Mouse (Mus musculus): ENCODE measurements around the gene Trap1. TPM values are rescaled to one million over a fixed set of nuclear protein-coding genes. Genes with fewer than 3 reads are reported as not detected.
"Not testable (repeated sequence)": the region's sequence is repeated elsewhere in the genome, so short reads cannot be mapped to it uniquely, and the experiment has no call there.

The Trap1 gene
- total RNA-seq (2022), result 10 to 100 TPM; 69.8 to 76.9 (median 73.8) TPM

- peak; percentile 89 to 97 for DNase-seq (ENCODE audit: low spot score in 2 of 2)
Measured at GRCm38 (mm10) chr16:4077384-4078061, at the start of gene Trap1. Gene Trap1, minus strand, starts transcription at chr16:4077827.

- DNase-seq (ENCODE audit: low spot score in 2 of 2), result no peak
Measured at GRCm38 (mm10) chr16:4117072-4117471, 39.4 kb upstream of the Trap1 start.

GRCm38 (mm10) chr16:4100374-4100773 lies 22.7 kb upstream of the Trap1 start:
- DNase-seq (ENCODE audit: low spot score in 2 of 2), result no peak

GRCm38 (mm10) chr16:4097521-4097920 lies 19.9 kb upstream of the Trap1 start:
- no peak for DNase-seq (ENCODE audit: low spot score in 2 of 2)

- no peak for DNase-seq (ENCODE audit: low spot score in 2 of 2)
Measured at GRCm38 (mm10) chr16:4096898-4097297, 19.3 kb upstream of the Trap1 start.

- DNase-seq (ENCODE audit: low spot score in 2 of 2), result no peak
Measured at GRCm38 (mm10) chr16:4096141-4096540, 18.5 kb upstream of the Trap1 start.

GRCm38 (mm10) chr16:4087214-4087913 lies 9.7 kb upstream of the Trap1 start:
- no peak for DNase-seq (ENCODE audit: low spot score in 2 of 2)

GRCm38 (mm10) chr16:4085851-4086387 lies 8.3 kb upstream of the Trap1 start:
- no peak for DNase-seq (ENCODE audit: low spot score in 2 of 2)

GRCm38 (mm10) chr16:4085051-4085450 lies 7.4 kb upstream of the Trap1 start:
- DNase-seq (ENCODE audit: low spot score in 2 of 2), result no peak

GRCm38 (mm10) chr16:4080419-4080818 lies 2.8 kb upstream of the Trap1 start:
- not testable (repeated sequence) for DNase-seq (ENCODE audit: low spot score in 2 of 2)

- DNase-seq (ENCODE audit: low spot score in 2 of 2), result no peak
Measured at GRCm38 (mm10) chr16:4079656-4080055, 2.0 kb upstream of the Trap1 start.

- DNase-seq (ENCODE audit: low spot score in 2 of 2), result not testable (repeated sequence)
Measured at GRCm38 (mm10) chr16:4078302-4078701, 675 bp upstream of the Trap1 start.

- no peak for DNase-seq (ENCODE audit: low spot score in 2 of 2)
Measured at GRCm38 (mm10) chr16:4074836-4075235, 2.8 kb downstream of the Trap1 start.

GRCm38 (mm10) chr16:4074297-4074696 lies 3.3 kb downstream of the Trap1 start:
- no peak for DNase-seq (ENCODE audit: low spot score in 2 of 2)

- DNase-seq (ENCODE audit: low spot score in 2 of 2), result no peak
Measured at GRCm38 (mm10) chr16:4068588-4068987, 9.0 kb downstream of the Trap1 start.

GRCm38 (mm10) chr16:4064945-4065344 lies 12.7 kb downstream of the Trap1 start:
- DNase-seq (ENCODE audit: low spot score in 2 of 2), result no peak

- DNase-seq (ENCODE audit: low spot score in 2 of 2), result no peak
Measured at GRCm38 (mm10) chr16:4053811-4054210, 23.8 kb downstream of the Trap1 start.

GRCm38 (mm10) chr16:4052601-4053000 lies 25.0 kb downstream of the Trap1 start:
- no peak for DNase-seq (ENCODE audit: low spot score in 2 of 2)

GRCm38 (mm10) chr16:4045524-4045923 lies 32.1 kb downstream of the Trap1 start:
- no peak for DNase-seq (ENCODE audit: low spot score in 2 of 2)

- DNase-seq (ENCODE audit: low spot score in 2 of 2), result no peak
Measured at GRCm38 (mm10) chr16:4044093-4044492, 33.5 kb downstream of the Trap1 start.

GRCm38 (mm10) chr16:4041646-4042045 lies 36.0 kb downstream of the Trap1 start:
- DNase-seq (ENCODE audit: low spot score in 2 of 2), result no peak

- DNase-seq (ENCODE audit: low spot score in 2 of 2), result no peak
Measured at GRCm38 (mm10) chr16:4040206-4040605, 37.4 kb downstream of the Trap1 start.

GRCm38 (mm10) chr16:4037690-4038089 lies 39.9 kb downstream of the Trap1 start:
- no peak for DNase-seq (ENCODE audit: low spot score in 2 of 2)

Measured in left cerebral cortex, adult 8-10 months (tissue).